Mouse (Mus musculus): ENCODE results near the gene Kcne1. TPM values are rescaled to one million over a fixed set of nuclear protein-coding genes. Genes with fewer than 3 reads are reported as not detected.
A peak's percentile ranks its signal among the peaks of the same experiment; 100 is the strongest.

Gene Kcne1
- total and polyA plus RNA-seq, 2 experiments from 2014 or later: not detected

- Histone ChIP-seq H3K27ac (ENCODE audit: low read depth, low read length) (no peak overlapping the region), H3K9me3 (ENCODE audit: low read length) (no peaks in the 10 kb centered on the region), H3K4me1 (ENCODE audit: insufficient read depth) (no peaks in the 10 kb centered on the region), H3K27me3 (ENCODE audit: insufficient read depth, low read length) (no peaks in the 10 kb centered on the region), H3K36me3 (ENCODE audit: insufficient read depth) (no peaks in the 10 kb centered on the region), H3K4me2 (ENCODE audit: low read depth) (no peak overlapping the region), H3K9ac (no peak overlapping the region), H3K4me3 (ENCODE audit: low read depth, low read length) (no peak overlapping the region)
- TF ChIP-seq CTCF (IDR thresholded peaks at IDR 0.05; ENCODE audit: low read depth): no peak
- ATAC-seq (peak; percentile 38; the same call in 1 of the 2 replicates), DNase-seq (no peak)
- 72% methylated on average over 9 of the region's 9 CpGs for whole genome bisulfite sequencing
Measured at GRCm38 (mm10) chr16:92357023-92357422, 2.2 kb downstream of the Kcne1 start.

- H3K4me1 ChIP-seq (ENCODE audit: insufficient read depth): no peaks in the 10 kb centered on the region
- H3K36me3 ChIP-seq (ENCODE audit: insufficient read depth): no peaks in the 10 kb centered on the region
- no peak overlapping the region for H3K27ac ChIP-seq (ENCODE audit: low read depth, low read length)
- no peak overlapping the region for H3K4me3 ChIP-seq (ENCODE audit: low read depth, low read length)
- no peaks in the 10 kb centered on the region for H3K27me3 ChIP-seq (ENCODE audit: insufficient read depth, low read length)
- no peak for DNase-seq
- no peak for TF ChIP-seq CTCF (IDR thresholded peaks at IDR 0.05; ENCODE audit: low read depth)
- H3K9me3 ChIP-seq (ENCODE audit: low read length): no peaks in the 10 kb centered on the region
- H3K4me2 ChIP-seq (ENCODE audit: low read depth): no peak overlapping the region
- 77% methylated on average over 11 of the region's 11 CpGs for WGBS
- H3K9ac ChIP-seq: no peak overlapping the region
- no peak for ATAC-seq
Measured at GRCm38 (mm10) chr16:92355982-92356381, 3.3 kb downstream of the Kcne1 start.

- Histone ChIP-seq H3K36me3 (ENCODE audit: insufficient read depth) (no peaks in the 10 kb centered on the region), H3K4me1 (ENCODE audit: insufficient read depth) (no peaks in the 10 kb centered on the region), H3K27me3 (ENCODE audit: insufficient read depth, low read length) (no peaks in the 10 kb centered on the region), H3K27ac (ENCODE audit: low read depth, low read length) (no peak overlapping the region), H3K9ac (no peak overlapping the region), H3K9me3 (ENCODE audit: low read length) (no peaks in the 10 kb centered on the region), H3K4me2 (ENCODE audit: low read depth) (no peak overlapping the region), H3K4me3 (ENCODE audit: low read depth, low read length) (no peak overlapping the region)
- no peak for DNase-seq
- 89% methylated on average over 5 of the region's 5 CpGs for WGBS
- ATAC-seq: no peak
- TF ChIP-seq CTCF (IDR thresholded peaks at IDR 0.05; ENCODE audit: low read depth): no peak
Measured at GRCm38 (mm10) chr16:92355366-92355765, 3.9 kb downstream of the Kcne1 start.

GRCm38 (mm10) chr16:92353897-92354296, 5.4 kb downstream of the Kcne1 start:
- no peak for TF ChIP-seq CTCF (IDR thresholded peaks at IDR 0.05; ENCODE audit: low read depth)
- DNase-seq (no peak), ATAC-seq (no peak)
- WGBS: 71% methylated on average over 2 of the region's 2 CpGs
- H3K36me3 ChIP-seq (ENCODE audit: insufficient read depth): no peaks in the 10 kb centered on the region
- no peak overlapping the region for H3K27ac ChIP-seq (ENCODE audit: low read depth, low read length)
- H3K4me2 ChIP-seq (ENCODE audit: low read depth): no peak overlapping the region
- H3K4me1 ChIP-seq (ENCODE audit: insufficient read depth): no peaks in the 10 kb centered on the region
- H3K9ac ChIP-seq: no peak overlapping the region
- H3K9me3 ChIP-seq (ENCODE audit: low read length): no peaks in the 10 kb centered on the region
- H3K4me3 ChIP-seq (ENCODE audit: low read depth, low read length): no peak overlapping the region
- no peaks in the 10 kb centered on the region for H3K27me3 ChIP-seq (ENCODE audit: insufficient read depth, low read length)

- Histone ChIP-seq H3K9me3 (ENCODE audit: low read length) (no peaks in the 10 kb centered on the region), H3K4me3 (ENCODE audit: low read depth, low read length) (no peak overlapping the region), H3K4me2 (ENCODE audit: low read depth) (no peak overlapping the region), H3K27ac (ENCODE audit: low read depth, low read length) (no peak overlapping the region), H3K36me3 (ENCODE audit: insufficient read depth) (no peaks in the 10 kb centered on the region), H3K4me1 (ENCODE audit: insufficient read depth) (no peaks in the 10 kb centered on the region), H3K27me3 (ENCODE audit: insufficient read depth, low read length) (no peaks in the 10 kb centered on the region), H3K9ac (no peak overlapping the region)
- DNase-seq: no peak
- 88% methylated on average over 12 of the region's 12 CpGs for WGBS
- no peak for TF ChIP-seq CTCF (IDR thresholded peaks at IDR 0.05; ENCODE audit: low read depth)
- no peak for ATAC-seq
Measured at GRCm38 (mm10) chr16:92353295-92353694, 6.0 kb downstream of the Kcne1 start.

- ATAC-seq (no peak), DNase-seq (no peak)
- no peaks in the 10 kb centered on the region for H3K36me3 ChIP-seq (ENCODE audit: insufficient read depth)
- H3K9me3 ChIP-seq (ENCODE audit: low read length): no peaks in the 10 kb centered on the region
- H3K27me3 ChIP-seq (ENCODE audit: insufficient read depth, low read length): no peaks in the 10 kb centered on the region
- TF ChIP-seq CTCF (IDR thresholded peaks at IDR 0.05; ENCODE audit: low read depth): no peak
- no peak overlapping the region for H3K27ac ChIP-seq (ENCODE audit: low read depth, low read length)
- no peak overlapping the region for H3K9ac ChIP-seq
- 74% methylated on average over 12 of the region's 12 CpGs for WGBS
- no peak overlapping the region for H3K4me3 ChIP-seq (ENCODE audit: low read depth, low read length)
- no peak overlapping the region for H3K4me2 ChIP-seq (ENCODE audit: low read depth)
- no peaks in the 10 kb centered on the region for H3K4me1 ChIP-seq (ENCODE audit: insufficient read depth)
Measured at GRCm38 (mm10) chr16:92348941-92349340, 10.3 kb downstream of the Kcne1 start.

- ATAC-seq (peak; percentile 62), DNase-seq (no peak)
- 62% methylated on average over 13 of the region's 13 CpGs for WGBS
- Histone ChIP-seq H3K4me2 (ENCODE audit: low read depth) (no peak overlapping the region), H3K27ac (ENCODE audit: low read depth, low read length) (no peak overlapping the region), H3K9ac (no peak overlapping the region), H3K27me3 (ENCODE audit: insufficient read depth, low read length) (no peaks in the 10 kb centered on the region), H3K9me3 (ENCODE audit: low read length) (no peaks in the 10 kb centered on the region), H3K4me1 (ENCODE audit: insufficient read depth) (no peaks in the 10 kb centered on the region), H3K4me3 (ENCODE audit: low read depth, low read length) (no peak overlapping the region), H3K36me3 (ENCODE audit: insufficient read depth) (no peaks in the 10 kb centered on the region)
- TF ChIP-seq CTCF (IDR thresholded peaks at IDR 0.05; ENCODE audit: low read depth): no peak
Measured at GRCm38 (mm10) chr16:92346297-92346916, 12.9 kb downstream of the Kcne1 start.
